13 mouse cellular contexts compared by ENCODE assay signal in genomic region chr4:123026161-123026560, GRCm38 (mm10). TPM values are rescaled to one million over a fixed set of nuclear protein-coding genes. Genes with fewer than 3 reads are reported as not detected.
DNase-seq lines count a peak whose midpoint lies in the region; ATAC-seq and TF ChIP-seq lines count a peak whose summit lies in the region.
"Had no signal": no experiment of that assay in that cellular context is flagged by ENCODE, and none has a peak within 500 bp of the region (broad histone marks: within the 10 kb centered on the region; RNA-seq: fewer than 3 reads in every experiment).

No protein-coding gene starts in this region.

- TF ChIP-seq POLR2A in MEL (IDR thresholded peaks at IDR 0.05; ENCODE audit: control insufficient read depth in 1 of 2, insufficient read depth in 1 of 2, low read depth in 1 of 2, low read length in 2 of 2, poor library complexity in 1 of 2): no peak

- no peak overlapping the region for H3K27ac ChIP-seq in MEL (ENCODE audit: control insufficient read depth, low read depth, low read length)
- H3K27ac ChIP-seq in liver, embryonic 13.5 days: peak overlapping the region; percentile 19; the same call in 1 of the 2 replicates
- H3K27ac ChIP-seq: lung, embryonic 15.5 days had no signal

- no peaks in the 10 kb centered on the region for H3K27me3 ChIP-seq in MEL (ENCODE audit: control insufficient read depth in 1 of 2, insufficient read depth in 2 of 2, low read length in 2 of 2)
- no peaks in the 10 kb centered on the region for H3K27me3 ChIP-seq in liver, embryonic 13.5 days
- H3K27me3 ChIP-seq: lung, embryonic 15.5 days had no signal

- H3K9me3 ChIP-seq in MEL (replicated peaks; ENCODE audit: insufficient read depth, low read length): no peaks in the 10 kb centered on the region
- H3K9me3 ChIP-seq in liver, embryonic 13.5 days (replicated peaks): no peaks in the 10 kb centered on the region
- H3K9me3 ChIP-seq: lung, embryonic 15.5 days had no signal

- no peak for TF ChIP-seq RAD21 in MEL (IDR thresholded peaks at IDR 0.05; ENCODE audit: low read depth, low read length)

- no peak for TF ChIP-seq CTCF in MEL (IDR thresholded peaks at IDR 0.05 in 2 of 3, conservative IDR thresholded peaks at IDR 0.05 in 1 of 3; ENCODE audit: control insufficient read depth in 1 of 3, insufficient read depth in 1 of 3, low read depth in 2 of 3, low read length in 3 of 3, poor library complexity in 1 of 3, severe bottlenecking in 1 of 3)

- peaks cover 25% of the 10 kb centered on the region for H3K79me2 ChIP-seq in MEL (ENCODE audit: control insufficient read depth, insufficient read depth, low read length, poor library complexity)

- H3K36me3 ChIP-seq in MEL (ENCODE audit: control insufficient read depth in 1 of 2, insufficient read depth in 2 of 2, low read length in 2 of 2): peaks cover 0 to 30% of the 10 kb centered on the region in 2 experiments; a peak in 2 of 4 replicates
- H3K36me3 ChIP-seq in liver, embryonic 13.5 days: peaks cover 50% of the 10 kb centered on the region

- H3K9ac ChIP-seq in MEL (ENCODE audit: control insufficient read depth, low read depth, low read length, poor library complexity, severe bottlenecking): no peak overlapping the region
- H3K9ac ChIP-seq in liver, embryonic 13.5 days: no peak overlapping the region
- H3K9ac ChIP-seq: lung, embryonic 15.5 days had no signal

- ATAC-seq in liver, embryonic 13.5 days (ENCODE audit: low read depth): peak; percentile 50; the same call in 1 of the 2 replicates

- DNase-seq in lung, postnatal 25 days (ENCODE audit: low spot score): peak; percentile 42
- DNase-seq in lung, postnatal 4 days: no peak
- peak; percentile 28 for DNase-seq in MEL (ENCODE audit: low read depth, low spot score)
- no peak for DNase-seq in liver, embryonic 13.5 days
- peak; percentile 16 for DNase-seq in spleen, adult 12 weeks (ENCODE audit: low spot score)
- DNase-seq in urinary bladder, adult 2 months (ENCODE audit: low spot score): no peak
- no peak for DNase-seq in right cerebral cortex, postnatal 4 days
- no peak for DNase-seq in heart, adult 8-10 months (ENCODE audit: low spot score)
- DNase-seq: cerebellum, adult 8-10 months; gastrocnemius, postnatal 25 days; heart, postnatal 4 days; kidney, adult 8-10 months had no signal

- H3K4me2 ChIP-seq in liver, embryonic 13.5 days: no peak overlapping the region
- H3K4me2 ChIP-seq: lung, embryonic 15.5 days had no signal

- no peak overlapping the region for H3K4me3 ChIP-seq in MEL (ENCODE audit: control insufficient read depth in 1 of 2, insufficient read depth in 1 of 2, low read depth in 2 of 2, low read length in 2 of 2)
- H3K4me3 ChIP-seq in liver, embryonic 13.5 days (replicated peaks): no peak overlapping the region
- H3K4me3 ChIP-seq: lung, embryonic 15.5 days had no signal

- WGBS in liver, embryonic 13.5 days (ENCODE audit: insufficient replicate concordance): 35% methylated on average over 13 of the region's 13 CpGs

- TF ChIP-seq EP300 in MEL (IDR thresholded peaks at IDR 0.05; ENCODE audit: low read depth in 1 of 2, low read length in 2 of 2): no peak

- H3K4me1 ChIP-seq in MEL (ENCODE audit: control insufficient read depth in 1 of 2, insufficient read depth in 2 of 2, low read length in 2 of 2): no peaks in the 10 kb centered on the region; a peak in 1 of 4 replicates
- H3K4me1 ChIP-seq in liver, embryonic 13.5 days (replicated peaks): peaks cover 15% of the 10 kb centered on the region
- H3K4me1 ChIP-seq: lung, embryonic 15.5 days had no signal

TF ChIP-seq in MEL, 35 proteins besides CTCF, POLR2A, EP300 and RAD21:
- TF ChIP-seq MYC (IDR thresholded peaks at IDR 0.05; ENCODE audit: low read depth, low read length) (no peak), ETS1 (IDR thresholded peaks at IDR 0.05; ENCODE audit: low read depth, low read length) (no peak), MAZ (IDR thresholded peaks at IDR 0.05; ENCODE audit: low read depth, low read length) (no peak), KAT2A (conservative IDR thresholded peaks at IDR 0.05; ENCODE audit: low read depth, low read length) (no peak), NRF1 (IDR thresholded peaks at IDR 0.05; ENCODE audit: insufficient read depth, low read depth, low read length, poor library complexity, severe bottlenecking) (no peak), ZMIZ1 (IDR thresholded peaks at IDR 0.05; ENCODE audit: low read depth, low read length) (no peak), ZNF384 (IDR thresholded peaks at IDR 0.05; ENCODE audit: low read depth, low read length) (no peak), ELF1 (IDR thresholded peaks at IDR 0.05; ENCODE audit: low read depth, low read length) (no peak), RCOR1 (IDR thresholded peaks at IDR 0.05; ENCODE audit: low read depth, low read length) (no peak), ZKSCAN1 (IDR thresholded peaks at IDR 0.05; ENCODE audit: low read depth, low read length) (no peak), POLR2AphosphoS2 (IDR thresholded peaks at IDR 0.05; ENCODE audit: low read length) (no peak), CHD2 (IDR thresholded peaks at IDR 0.05; ENCODE audit: low read length) (no peak), MXI1 (IDR thresholded peaks at IDR 0.05; ENCODE audit: low read depth, low read length) (no peak), MEF2A (IDR thresholded peaks at IDR 0.05; ENCODE audit: extremely low read depth, insufficient replicate concordance, low read depth, low read length, poor library complexity, severe bottlenecking) (no peak), USF1 (IDR thresholded peaks at IDR 0.05; ENCODE audit: low read depth, low read length) (no peak), MYB (IDR thresholded peaks at IDR 0.05; ENCODE audit: low read depth, low read length) (no peak), JUND (IDR thresholded peaks at IDR 0.05; ENCODE audit: low read depth, low read length) (no peak)

RNA-seq across cellular contexts. Expression of gene Trit1, which starts 9.8 kb away (rescaled TPM):
- 14.9 and 19.6 TPM in 2 replicates for total RNA-seq in MEL (2012; rRNA removed)
- 10 to 100 TPM in 1 of 2 experiments, not detected in 1; 17.9 TPM for polyA plus RNA-seq in MEL (2012; ENCODE audit: insufficient read depth in 1 of 2, insufficient read length in 2 of 2, low read depth in 1 of 2, low replicate concordance in 2 of 2, missing spikeins in 1 of 2)
- 7.2 TPM in 2 replicates for polyA plus RNA-seq in liver, embryonic 13.5 days (2015; fragmentation: Nextera tagmentation; extraction: Ambion mirVana)
- polyA plus RNA-seq in urinary bladder, adult 2 months (2012; rRNA removed): 15.9 and 16.2 TPM in 2 replicates
- total RNA-seq in heart, adult 8-10 months (2022): 1 to 10 TPM; 5.6 to 8.0 (median 6.6) TPM

RNA-seq across cellular contexts. Expression of gene Mycl, which starts 30.7 kb away (rescaled TPM):
- total RNA-seq in MEL (2012; rRNA removed): not detected in 2 replicates
- not detected for polyA plus RNA-seq in MEL (2012; ENCODE audit: insufficient read depth in 1 of 2, insufficient read length in 2 of 2, low read depth in 1 of 2, low replicate concordance in 2 of 2, missing spikeins in 1 of 2)
- polyA plus RNA-seq in liver, embryonic 13.5 days (2015; fragmentation: Nextera tagmentation; extraction: Ambion mirVana): 0.70 and 0.74 TPM in 2 replicates
- 50.5 and 53.6 TPM in 2 replicates for polyA plus RNA-seq in urinary bladder, adult 2 months (2012; rRNA removed)
- total RNA-seq in heart, adult 8-10 months (2022): under 1 TPM in 2 of 4 experiments, not detected in 2; 0.14 to 0.25 TPM

Comparison
In these comparisons a context has a peak if more than half of its experiments do, and no peak if none do; other contexts are left out.
1. DNase-seq: peak in lung, postnatal 25 days (single experiment), MEL (single experiment) and spleen, adult 12 weeks (single experiment); none in lung, postnatal 4 days (0 of 2), liver, embryonic 13.5 days (single experiment), urinary bladder, adult 2 months (single experiment), right cerebral cortex, postnatal 4 days (single experiment) and heart, adult 8-10 months (single experiment).
2. RNA of gene Mycl, which starts 30.7 kb away (polyA plus RNA-seq): 50.5 to 53.6 TPM in urinary bladder, adult 2 months; 0.70 to 0.74 TPM in liver, embryonic 13.5 days and not detected in MEL; every median in the first group is over 10 times any median in the second.